Mouse (Mus musculus): Measurements from ENCODE around the gene Fam83g. TPM values are rescaled to one million over a fixed set of nuclear protein-coding genes. Genes with fewer than 3 reads are reported as not detected.

Fam83g gene
- total and polyA plus RNA-seq, 3 experiments = 19.1 to 63.7 (median 19.2) TPM

DNA sequence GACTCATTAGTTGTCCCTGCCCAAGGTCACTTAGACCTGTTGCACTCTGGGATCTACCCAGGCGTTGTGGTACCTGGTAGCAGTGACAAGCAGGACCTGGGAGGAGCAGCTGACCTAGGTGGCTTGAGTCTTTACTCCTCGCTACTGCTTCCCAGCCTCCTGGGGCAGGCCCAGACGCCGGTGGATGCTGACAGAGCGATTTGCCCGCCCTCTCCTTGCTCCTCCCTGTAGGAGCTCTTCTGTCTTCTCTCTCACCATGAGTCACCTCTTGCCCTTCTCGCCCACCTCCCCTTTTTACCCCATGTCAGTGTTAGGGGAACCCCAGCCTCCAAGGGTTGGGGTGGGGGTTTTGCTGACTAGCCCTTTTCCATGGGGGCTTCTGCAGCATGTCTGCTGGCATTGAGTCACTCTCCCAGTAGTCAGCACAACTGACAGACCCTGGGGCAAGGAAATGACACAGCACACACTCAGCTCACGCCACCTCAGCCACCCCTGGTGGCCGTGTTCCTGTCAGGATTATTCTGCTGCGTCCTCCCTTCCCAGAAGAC, 3.1 kb downstream of the Fam83g start:
- H3K9ac ChIP-seq (ENCODE audit: insufficient read depth, low read depth) = peak overlapping the region; percentile 70
- peak overlapping the region; percentile 30; the same call in 1 of the 2 replicates for H3K27ac ChIP-seq (ENCODE audit: insufficient read depth, low read depth)
- TF ChIP-seq MAFK (IDR thresholded peaks at IDR 0.05; ENCODE audit: insufficient replicate concordance, low read length) (peak; percentile 68; the same call in 1 of the 2 replicates), POLR2AphosphoS2 (IDR thresholded peaks at IDR 0.05; ENCODE audit: low read depth, low read length) (no peak), IRF4 (IDR thresholded peaks at IDR 0.05; ENCODE audit: low read depth, low read length) (no peak), MXI1 (IDR thresholded peaks at IDR 0.05; ENCODE audit: low read depth, low read length) (peak; percentile 40; the same call in 1 of the 2 replicates), SMC3 (IDR thresholded peaks at IDR 0.05; ENCODE audit: low read depth, low read length) (0 out of 2 replicates have a peak, but pooled peaks have one; percentile 13)
- peak overlapping the region; percentile 66 to 93 (median 78) for H3K4me3 ChIP-seq (replicated peaks in 1 of 3; ENCODE audit: low read depth in 2 of 3, low read length in 2 of 3, poor library complexity in 1 of 3)
- peak overlapping the region; percentile 78 for H3K4me2 ChIP-seq (ENCODE audit: insufficient read depth, low read depth, poor library complexity, severe bottlenecking)
- H3K9me3 ChIP-seq (replicated peaks; ENCODE audit: low read length) = no peaks in the 10 kb centered on the region
- peaks cover 47 to 75% of the 10 kb centered on the region in 2 experiments for H3K4me1 ChIP-seq (ENCODE audit: control insufficient read depth in 1 of 2, insufficient read depth in 2 of 2)
- peaks cover 34 to 73% of the 10 kb centered on the region in 2 experiments for H3K36me3 ChIP-seq (replicated peaks in 1 of 2; ENCODE audit: control insufficient read depth in 1 of 2, insufficient read depth in 1 of 2, low read length in 1 of 2)
- dilution Hi-C loops (cut with MboI; ENCODE audit: extremely low pct_ligation_motif_present, extremely low pct_unique_long_range_greater_than_20kb, low sequenced_read_pairs) = no loop called here
- H3K27me3 ChIP-seq (replicated peaks) = no peaks in the 10 kb centered on the region
- DNase-seq (ENCODE audit: extremely low read depth) = no peak
- in situ Hi-C loops (cut with MboI; ENCODE audit: low pct_ligation_motif_present, low pct_unique_long_range_greater_than_20kb, low sequenced_read_pairs) = no loop called here
- peaks cover 74% of the 10 kb centered on the region for H3K79me2 ChIP-seq (replicated peaks; ENCODE audit: control insufficient read depth, extremely low read depth, insufficient read depth, poor library complexity, severe bottlenecking)

DNA sequence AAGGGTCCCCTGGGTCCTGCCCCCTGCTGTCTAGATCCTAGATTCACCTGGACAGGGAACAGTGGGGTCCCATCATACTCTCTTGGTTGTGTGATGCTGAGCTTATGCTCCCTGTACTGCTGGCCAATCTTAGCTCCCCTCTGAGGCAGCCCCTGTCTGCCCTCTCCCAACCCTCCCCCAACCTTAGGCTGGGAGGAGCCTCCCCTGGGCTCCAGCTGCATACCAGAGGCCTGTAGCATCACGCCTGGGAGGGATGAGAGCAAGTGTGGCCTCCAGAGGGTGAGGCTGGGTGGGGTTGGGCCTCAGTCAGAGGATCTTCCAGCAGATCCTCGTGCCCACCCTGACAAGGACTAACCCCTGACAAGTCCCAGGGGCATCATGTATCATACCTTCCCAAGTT, 3.7 kb downstream of the Fam83g start:
- Histone ChIP-seq H3K4me3 (replicated peaks in 1 of 3; ENCODE audit: low read depth in 2 of 3, low read length in 2 of 3, poor library complexity in 1 of 3) (peak overlapping the region; percentile 66 to 93 (median 78)), H3K36me3 (replicated peaks in 1 of 2; ENCODE audit: control insufficient read depth in 1 of 2, insufficient read depth in 1 of 2, low read length in 1 of 2) (peaks cover 41 to 79% of the 10 kb centered on the region in 2 experiments), H3K4me1 (ENCODE audit: control insufficient read depth in 1 of 2, insufficient read depth in 2 of 2) (peaks cover 47 to 78% of the 10 kb centered on the region in 2 experiments), H3K27me3 (replicated peaks) (no peaks in the 10 kb centered on the region), H3K9me3 (replicated peaks; ENCODE audit: low read length) (no peaks in the 10 kb centered on the region), H3K27ac (ENCODE audit: insufficient read depth, low read depth) (peak overlapping the region; percentile 30; the same call in 1 of the 2 replicates), H3K4me2 (ENCODE audit: insufficient read depth, low read depth, poor library complexity, severe bottlenecking) (peak overlapping the region; percentile 78), H3K79me2 (replicated peaks; ENCODE audit: control insufficient read depth, extremely low read depth, insufficient read depth, poor library complexity, severe bottlenecking) (peaks cover 79% of the 10 kb centered on the region), H3K9ac (ENCODE audit: insufficient read depth, low read depth) (peak overlapping the region; percentile 70; the same call in 1 of the 2 replicates)
- in situ Hi-C loops (cut with MboI; ENCODE audit: low pct_ligation_motif_present, low pct_unique_long_range_greater_than_20kb, low sequenced_read_pairs) (no loop called here), dilution Hi-C loops (cut with MboI; ENCODE audit: extremely low pct_ligation_motif_present, extremely low pct_unique_long_range_greater_than_20kb, low sequenced_read_pairs) (no loop called here)
- no peak for DNase-seq (ENCODE audit: extremely low read depth)
- TF ChIP-seq UBTF (IDR thresholded peaks at IDR 0.05; ENCODE audit: low read depth, low read length) (peak; percentile 63; the same call in 1 of the 2 replicates), HCFC1 (IDR thresholded peaks at IDR 0.05; ENCODE audit: low read depth, low read length) (no peak)

DNA sequence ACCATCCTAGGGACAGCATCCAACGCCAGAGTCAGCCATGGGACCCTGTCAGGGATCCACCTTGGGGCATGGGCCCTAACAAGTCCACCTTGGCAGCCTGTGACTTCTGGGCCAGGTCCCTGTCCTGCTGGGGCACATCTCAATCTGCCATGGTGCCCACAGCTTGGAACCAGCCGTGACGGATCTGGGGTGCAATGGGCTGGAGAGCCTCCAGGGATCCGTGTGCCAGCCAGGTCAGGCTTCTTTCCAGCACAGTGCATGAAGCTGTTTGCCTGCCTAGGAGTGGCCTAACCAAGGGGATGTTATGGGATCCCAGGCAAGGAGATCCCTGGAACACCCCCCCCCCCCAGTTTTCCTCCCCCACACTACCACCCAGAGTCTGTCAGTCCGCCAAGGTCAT, 9.1 kb downstream of the Fam83g start:
- Histone ChIP-seq H3K4me3 (replicated peaks in 1 of 3; ENCODE audit: low read depth in 2 of 3, low read length in 2 of 3, poor library complexity in 1 of 3) (no peak overlapping the region), H3K36me3 (replicated peaks in 1 of 2; ENCODE audit: control insufficient read depth in 1 of 2, insufficient read depth in 1 of 2, low read length in 1 of 2) (peaks cover 87 to 100% of the 10 kb centered on the region in 2 experiments), H3K4me1 (ENCODE audit: control insufficient read depth in 1 of 2, insufficient read depth in 2 of 2) (peaks cover 27 to 88% of the 10 kb centered on the region in 2 experiments), H3K27me3 (replicated peaks) (no peaks in the 10 kb centered on the region), H3K9ac (ENCODE audit: insufficient read depth, low read depth) (no peak overlapping the region), H3K79me2 (replicated peaks; ENCODE audit: control insufficient read depth, extremely low read depth, insufficient read depth, poor library complexity, severe bottlenecking) (peaks cover 47% of the 10 kb centered on the region), H3K9me3 (replicated peaks; ENCODE audit: low read length) (no peaks in the 10 kb centered on the region), H3K27ac (ENCODE audit: insufficient read depth, low read depth) (no peak overlapping the region), H3K4me2 (ENCODE audit: insufficient read depth, low read depth, poor library complexity, severe bottlenecking) (no peak overlapping the region)
- dilution Hi-C loops (cut with MboI; ENCODE audit: extremely low pct_ligation_motif_present, extremely low pct_unique_long_range_greater_than_20kb, low sequenced_read_pairs) (no loop called here), in situ Hi-C loops (cut with MboI; ENCODE audit: low pct_ligation_motif_present, low pct_unique_long_range_greater_than_20kb, low sequenced_read_pairs) (no loop called here)
- TF ChIP-seq GABPA (IDR thresholded peaks at IDR 0.05; ENCODE audit: insufficient replicate concordance, low read depth, low read length) = no peak
- no peak for TF ChIP-seq POLR2AphosphoS2 (IDR thresholded peaks at IDR 0.05; ENCODE audit: low read depth, low read length)
- TF ChIP-seq RAD21 (IDR thresholded peaks at IDR 0.05; ENCODE audit: low read depth, low read length) = no peak
- TF ChIP-seq KAT2A (IDR thresholded peaks at IDR 0.05; ENCODE audit: insufficient replicate concordance, low read length) = no peak
- TF ChIP-seq BHLHE40 (IDR thresholded peaks at IDR 0.05; ENCODE audit: low read depth, low read length) = no peak
- no peak for TF ChIP-seq ETS1 (conservative IDR thresholded peaks at IDR 0.05; ENCODE audit: low read depth, low read length)
- no peak for DNase-seq (ENCODE audit: extremely low read depth)

Data from CH12.LX (cell line).